Mouse (Mus musculus) stomach, embryonic 16.5 days (tissue): ENCODE measurements around the gene Mfge8. TPM values are rescaled to one million over a fixed set of nuclear protein-coding genes. Genes with fewer than 3 reads are reported as not detected.

ENCODE experiments used
- ATAC-seq: fragments of 200-750 bp; cut with Nextera tagmentation; 2 replicates; pipeline ENCODE4 v1.8.0; 2017; ENCODE audit warnings: moderate number of reproducible peaks, moderate TSS enrichment; ENCODE audit not compliant: insufficient read depth, low FRiP score
- H3K27ac ChIP-seq: fragments of 300-500 bp; sonication (generic); 2 replicates; pipeline ENCODE4 v1.5.1; 2014; ENCODE audit warnings: low read length
- H3K27me3 ChIP-seq: fragments of 300-500 bp; sonication (generic); 2 replicates; pipeline ENCODE4 v1.6.1; 2014; ENCODE audit warnings: low read length, control low read depth, mixed read lengths; ENCODE audit not compliant: control insufficient read depth, insufficient read depth
- H3K36me3 ChIP-seq: fragments of 300-500 bp; sonication (generic); 2 replicates; pipeline ENCODE4 v1.6.1; 2014; ENCODE audit warnings: low read length; ENCODE audit not compliant: control insufficient read depth, insufficient read depth
- H3K4me1 ChIP-seq: fragments of 300-500 bp; sonication (generic); 2 replicates; pipeline ENCODE4 v1.6.1; 2014; ENCODE audit warnings: low read length, control low read depth, mixed read lengths; ENCODE audit not compliant: control insufficient read depth, insufficient read depth
- H3K4me2 ChIP-seq: fragments of 300-500 bp; sonication (generic); 2 replicates; pipeline ENCODE4 v1.6.1; 2014; ENCODE audit warnings: low read depth, low read length, mixed read lengths
- H3K4me3 ChIP-seq: fragments of 300-500 bp; sonication (generic); replicated peaks from 2 replicates; pipeline ENCODE4 v1.5.1; 2014; ENCODE audit warnings: mild to moderate bottlenecking, low read length
- H3K9ac ChIP-seq: fragments of 300-500 bp; sonication (generic); 2 replicates; pipeline ENCODE4 v1.6.1; 2014; ENCODE audit warnings: low read length
- H3K9me3 ChIP-seq: fragments of 300-500 bp; sonication (generic); replicated peaks from 2 replicates; pipeline ENCODE4 v1.6.1; 2016; ENCODE audit warnings: low read length, control low read depth; ENCODE audit not compliant: control insufficient read depth
- WGBS: fragments of 180-500 bp; shearing (Covaris S2); extraction: QIAGEN DNeasy Blood & Tissue Kit; methylation state at CpG from one replicate; pipeline ENCODE4 v1.1.7; 2014; 5-methylcytosine and 5-hydroxymethylcytosine counted together
- polyA plus RNA-seq: library from polyadenylated mRNA; unstranded; fragments of >200 nt; fragmentation: Nextera tagmentation; extraction: Ambion mirVana; gene quantifications from 2 replicates; pipeline ENCODE4 v1.2.1, GENCODE M21; 2015

Gene Mfge8
- polyA plus RNA-seq, 1 experiment from 2014 or later, result 252 TPM

- no peak overlapping the region for H3K4me2 ChIP-seq
- H3K27ac ChIP-seq, result no peak overlapping the region
- no peaks in the 10 kb centered on the region for H3K27me3 ChIP-seq
- no peaks in the 10 kb centered on the region for H3K9me3 ChIP-seq
- WGBS, result 65% methylated on average over 6 of the region's 6 CpGs
- 0 out of 2 replicates have a peak, but pooled peaks cover under 1% of the 10 kb centered on the region for H3K36me3 ChIP-seq
- no peak for ATAC-seq
- no peak overlapping the region for H3K4me3 ChIP-seq
- H3K4me1 ChIP-seq, result no peaks in the 10 kb centered on the region
- H3K9ac ChIP-seq, result no peak overlapping the region
These were observed 9.5 kb downstream of the Mfge8 start for GRCm38 (mm10) chr7:79139328-79139824.

DNA sequence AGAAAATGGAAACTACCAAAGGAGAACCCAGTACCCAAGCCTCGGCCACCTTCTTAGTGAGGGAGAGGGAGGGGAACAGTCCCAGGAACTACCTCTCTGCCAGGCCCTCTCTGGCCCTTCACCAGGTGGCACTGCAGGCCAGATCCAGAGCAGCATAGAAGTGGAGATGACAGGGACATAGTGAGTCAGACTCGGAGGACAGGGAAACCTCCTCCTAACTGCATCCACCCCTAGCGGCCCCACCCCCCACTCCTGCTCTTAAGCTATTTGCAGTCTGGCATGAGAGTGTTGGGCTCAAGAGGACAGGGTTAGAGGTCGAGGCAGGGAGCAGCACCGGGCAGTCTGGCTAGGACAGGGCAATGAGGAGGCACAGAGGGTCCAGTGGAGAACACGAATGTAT lies 15.5 kb downstream of the Mfge8 start:
- 0 out of 2 replicates have a peak, but pooled peaks cover 6% of the 10 kb centered on the region for H3K36me3 ChIP-seq
- no peak; the same call in 1 of the 2 replicates for ATAC-seq
- 28% methylated on average over 6 of the region's 6 CpGs for WGBS
- H3K9me3 ChIP-seq, result no peaks in the 10 kb centered on the region
- no peak overlapping the region for H3K9ac ChIP-seq
- peaks cover 4% of the 10 kb centered on the region; the same call in 1 of the 2 replicates for H3K27me3 ChIP-seq
- H3K4me3 ChIP-seq, result no peak overlapping the region
- H3K27ac ChIP-seq, result no peak overlapping the region
- H3K4me1 ChIP-seq, result peaks cover 12% of the 10 kb centered on the region
- no peak overlapping the region for H3K4me2 ChIP-seq

- 3% methylated on average over 19 of the region's 19 CpGs for WGBS
- 0 out of 2 replicates have a peak, but pooled peaks have one; percentile 15 for ATAC-seq
- H3K4me2 ChIP-seq, result peak within 1 kb of the TSS; percentile 66
- 0 out of 2 replicates have a peak, but pooled peaks cover 6% of the 10 kb centered on the region for H3K36me3 ChIP-seq
- peaks cover 12% of the 10 kb centered on the region for H3K4me1 ChIP-seq
- peak within 1 kb of the TSS; percentile 38 for H3K4me3 ChIP-seq
- H3K9ac ChIP-seq, result peak within 1 kb of the TSS; percentile 56
- H3K9me3 ChIP-seq, result no peaks in the 10 kb centered on the region
- peaks cover 4% of the 10 kb centered on the region; the same call in 1 of the 2 replicates for H3K27me3 ChIP-seq
- no peak within 1 kb of the TSS for H3K27ac ChIP-seq
These were observed 17.9 kb downstream of the Mfge8 start, which contains the start of gene Hapln3 for GRCm38 (mm10) chr7:79130843-79131444. Gene Hapln3 (minus strand): TSS chr7:79131018.

DNA sequence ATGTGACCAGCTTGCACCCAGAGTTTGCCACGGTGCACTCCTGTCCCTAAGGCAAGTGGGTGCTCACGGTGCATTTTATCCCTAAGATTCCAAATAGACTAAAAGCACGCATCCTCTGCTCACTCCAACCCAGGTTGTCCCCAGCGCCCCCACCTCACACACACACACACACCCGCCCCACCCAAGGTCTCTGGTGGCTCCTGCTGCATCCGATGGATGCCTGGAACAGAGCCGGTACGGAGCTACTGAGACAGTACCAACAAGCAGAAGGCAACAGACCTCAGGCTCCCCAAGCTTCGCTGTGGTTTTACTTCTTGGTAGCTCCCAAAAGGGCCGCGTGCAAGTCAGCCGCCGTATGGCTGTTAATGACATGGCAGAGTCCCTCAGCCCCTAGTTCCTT lies 18.5 kb downstream of the Mfge8 start:
- Histone ChIP-seq H3K9me3 (no peaks in the 10 kb centered on the region), H3K4me3 (peak overlapping the region; percentile 38), H3K9ac (peak overlapping the region; percentile 56), H3K4me2 (peak overlapping the region; percentile 66), H3K27me3 (peaks cover 4% of the 10 kb centered on the region; the same call in 1 of the 2 replicates), H3K36me3 (0 out of 2 replicates have a peak, but pooled peaks cover 6% of the 10 kb centered on the region), H3K4me1 (peaks cover 12% of the 10 kb centered on the region), H3K27ac (no peak overlapping the region)
- WGBS, result 11% methylated on average over 13 of the region's 13 CpGs
- ATAC-seq, result no peak

DNA sequence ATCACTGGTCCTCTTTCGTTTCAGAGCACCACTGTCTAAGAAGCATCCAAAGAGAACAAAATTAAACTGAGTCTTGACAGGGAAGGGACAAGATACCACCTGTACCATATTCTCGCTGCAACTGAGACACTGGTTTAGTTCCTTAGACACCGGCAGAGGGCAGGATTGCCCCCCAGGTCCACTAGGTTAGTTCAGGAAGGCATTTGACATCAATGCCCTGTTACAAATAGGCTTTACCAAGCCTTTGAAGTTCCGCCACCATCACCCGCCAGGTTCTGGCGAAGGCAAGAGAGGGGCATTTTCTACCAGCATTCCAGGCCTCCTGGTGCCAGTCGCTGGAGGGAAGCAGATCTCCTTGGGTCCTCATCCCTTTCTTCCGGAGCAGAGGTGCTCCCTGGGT lies 19.0 kb downstream of the Mfge8 start:
- Histone ChIP-seq H3K4me2 (peak overlapping the region; percentile 66), H3K9ac (no peak overlapping the region), H3K4me1 (peaks cover 12% of the 10 kb centered on the region), H3K36me3 (0 out of 2 replicates have a peak, but pooled peaks cover 6% of the 10 kb centered on the region), H3K4me3 (no peak overlapping the region), H3K27ac (no peak overlapping the region), H3K27me3 (peaks cover 4% of the 10 kb centered on the region; the same call in 1 of the 2 replicates), H3K9me3 (no peaks in the 10 kb centered on the region)
- 15% methylated on average over 8 of the region's 8 CpGs for WGBS
- no peak for ATAC-seq

GRCm38 (mm10) chr7:79123465-79123864 lies 25.4 kb downstream of the Mfge8 start:
- Histone ChIP-seq H3K27ac (no peak overlapping the region), H3K4me1 (no peaks in the 10 kb centered on the region), H3K4me2 (no peak overlapping the region), H3K9me3 (no peaks in the 10 kb centered on the region), H3K36me3 (no peaks in the 10 kb centered on the region), H3K9ac (no peak overlapping the region), H3K27me3 (no peaks in the 10 kb centered on the region), H3K4me3 (no peak overlapping the region)
- 65% methylated on average over 5 of the region's 5 CpGs for WGBS
- no peak for ATAC-seq

DNA sequence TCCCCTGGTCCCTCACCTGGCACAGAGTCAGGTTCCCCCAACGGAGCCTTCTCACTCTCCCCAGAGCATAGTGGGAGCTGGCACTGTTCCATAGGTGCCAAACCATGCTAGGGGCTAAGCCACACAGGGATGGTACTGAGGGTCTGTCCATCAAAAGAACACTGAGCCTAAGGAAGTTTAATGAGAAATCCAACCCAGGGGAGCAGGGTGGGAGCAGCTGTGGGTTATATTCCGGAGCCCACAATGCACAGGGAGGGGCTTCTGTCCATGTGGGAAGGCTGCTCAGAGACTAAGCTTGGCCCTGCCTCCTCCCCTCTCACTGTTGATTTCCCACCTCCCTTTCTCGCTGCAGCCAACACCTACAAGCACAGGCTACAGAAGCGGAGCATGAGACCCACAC lies 35.0 kb downstream of the Mfge8 start:
- Histone ChIP-seq H3K36me3 (no peaks in the 10 kb centered on the region), H3K9ac (no peak overlapping the region), H3K4me3 (no peak overlapping the region), H3K9me3 (no peaks in the 10 kb centered on the region), H3K27ac (no peak overlapping the region), H3K4me1 (no peaks in the 10 kb centered on the region), H3K27me3 (no peaks in the 10 kb centered on the region), H3K4me2 (no peak overlapping the region)
- no peak for ATAC-seq
- WGBS, result 49% methylated on average over 4 of the region's 4 CpGs

DNA sequence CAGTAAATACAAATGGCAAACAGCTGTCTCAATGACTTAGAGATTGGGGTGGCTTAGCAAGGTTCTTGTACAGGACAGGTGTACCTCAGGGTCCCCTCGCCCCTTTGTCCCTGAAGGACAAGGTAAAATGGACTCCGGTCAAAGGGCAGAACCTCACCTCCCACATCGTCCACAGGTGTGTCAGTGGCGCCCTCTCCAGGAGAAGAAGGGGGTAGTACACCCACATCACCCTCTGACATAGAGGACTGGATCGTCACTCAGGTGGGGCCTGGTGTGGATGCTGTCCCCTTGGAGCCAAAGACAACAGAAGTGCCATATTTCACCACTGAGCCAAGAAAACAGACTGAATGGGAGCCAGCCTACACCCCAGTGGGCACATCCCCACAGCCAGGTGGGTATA lies 52.4 kb downstream of the Mfge8 start:
- Histone ChIP-seq H3K27ac (no peak overlapping the region), H3K4me3 (no peak overlapping the region), H3K4me1 (no peaks in the 10 kb centered on the region), H3K9me3 (no peaks in the 10 kb centered on the region), H3K27me3 (no peaks in the 10 kb centered on the region), H3K4me2 (no peak overlapping the region), H3K36me3 (no peaks in the 10 kb centered on the region), H3K9ac (no peak overlapping the region)
- WGBS, result 77% methylated on average over 5 of the region's 5 CpGs
- no peak for ATAC-seq

GRCm38 (mm10) chr7:79089111-79089510 lies 59.7 kb downstream of the Mfge8 start:
- Histone ChIP-seq H3K36me3 (no peaks in the 10 kb centered on the region), H3K4me3 (no peak overlapping the region), H3K9ac (no peak overlapping the region), H3K27ac (no peak overlapping the region), H3K4me2 (no peak overlapping the region), H3K4me1 (no peaks in the 10 kb centered on the region), H3K27me3 (no peaks in the 10 kb centered on the region), H3K9me3 (no peaks in the 10 kb centered on the region)
- 73% methylated on average over 4 of the region's 4 CpGs for WGBS
- no peak for ATAC-seq
